ENCODE assay signal across 10 mouse cellular contexts in the genomic region with DNA sequence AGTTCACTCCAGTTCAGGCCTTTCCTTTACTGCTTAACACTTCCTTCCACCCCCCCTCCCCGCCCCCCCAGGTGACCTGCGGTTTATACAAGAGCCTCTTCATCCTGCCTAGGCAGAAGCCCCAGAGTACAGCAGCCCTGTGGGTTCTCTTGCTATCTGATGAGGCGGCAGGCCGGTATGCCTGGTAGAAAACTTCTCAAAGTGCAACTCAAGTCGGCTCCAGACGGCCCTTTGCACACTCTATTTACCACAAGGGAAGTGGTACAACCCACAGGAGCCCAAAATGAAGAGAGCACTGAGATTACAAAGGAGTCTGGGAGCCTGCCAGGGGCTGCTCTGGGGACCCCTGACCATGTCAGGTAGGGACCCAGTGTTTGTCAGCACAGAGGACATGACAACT. TPM values are rescaled to one million over a fixed set of nuclear protein-coding genes. Genes with fewer than 3 reads are reported as not detected.
DNase-seq lines count a peak whose midpoint lies in the region; ATAC-seq and TF ChIP-seq lines count a peak whose summit lies in the region.
"Had no signal": no experiment of that assay in that cellular context is flagged by ENCODE, and none has a peak within 500 bp of the region (broad histone marks: within the 10 kb centered on the region; RNA-seq: fewer than 3 reads in every experiment).

No protein-coding gene starts in this region.

- H3K27ac ChIP-seq in midbrain, embryonic 11.5 days (ENCODE audit: low read depth, low read length): no peak overlapping the region
- no peak overlapping the region; the same call in 1 of the 2 replicates for H3K27ac ChIP-seq in midbrain, embryonic 14.5 days (replicated peaks; ENCODE audit: low read depth, low read length)
- H3K27ac ChIP-seq in kidney, adult 2 months (ENCODE audit: insufficient read depth, low read depth, low read length): no peak overlapping the region

- no peak overlapping the region for H3K4me2 ChIP-seq in midbrain, embryonic 11.5 days
- H3K4me2 ChIP-seq in midbrain, embryonic 14.5 days (ENCODE audit: low read length): no peak overlapping the region
- H3K4me2 ChIP-seq: heart, embryonic 11.5 days; limb, embryonic 15.5 days had no signal

- no peaks in the 10 kb centered on the region for H3K9me3 ChIP-seq in midbrain, embryonic 11.5 days (ENCODE audit: control insufficient read depth, low read length)
- H3K9me3 ChIP-seq in midbrain, embryonic 14.5 days (ENCODE audit: control insufficient read depth, low read length): no peaks in the 10 kb centered on the region
- H3K9me3 ChIP-seq: limb, embryonic 15.5 days had no signal

- no peak for DNase-seq in midbrain, embryonic 11.5 days (ENCODE audit: low spot score, missing footprints)
- no peak for DNase-seq in midbrain, embryonic 14.5 days
- peak; percentile 83 for DNase-seq in thymus, postnatal 14 days
- DNase-seq in urinary bladder, adult 2 months (ENCODE audit: low spot score): no peak
- no peak for DNase-seq in kidney, adult 2 months
- DNase-seq: kidney, postnatal 14 days had no signal

- peak overlapping the region; percentile 12; the same call in 1 of the 2 replicates for H3K9ac ChIP-seq in midbrain, embryonic 11.5 days (ENCODE audit: low read length)
- no peak overlapping the region for H3K9ac ChIP-seq in midbrain, embryonic 14.5 days (replicated peaks; ENCODE audit: low read length)
- H3K9ac ChIP-seq: limb, embryonic 15.5 days had no signal

- WGBS in midbrain, embryonic 11.5 days: 75% methylated on average over 6 of the region's 6 CpGs
- WGBS in midbrain, embryonic 14.5 days: 74% methylated on average over 6 of the region's 6 CpGs
- 70% methylated on average over 6 of the region's 6 CpGs for WGBS in kidney, adult 2 months

- TF ChIP-seq CTCF in kidney, adult 2 months (conservative IDR thresholded peaks at IDR 0.05; ENCODE audit: insufficient read depth, insufficient read length, low read depth, low read length): no peak

- H3K4me1 ChIP-seq in midbrain, embryonic 11.5 days (ENCODE audit: control insufficient read depth, insufficient read depth, low read length): peaks cover 40% of the 10 kb centered on the region
- H3K4me1 ChIP-seq in midbrain, embryonic 14.5 days (ENCODE audit: control insufficient read depth, insufficient read depth, low read length): peaks cover 59% of the 10 kb centered on the region
- no peaks in the 10 kb centered on the region for H3K4me1 ChIP-seq in kidney, adult 2 months (ENCODE audit: control insufficient read depth, insufficient read depth, low read length)

- TF ChIP-seq POLR2A in kidney, adult 2 months (IDR thresholded peaks at IDR 0.05; ENCODE audit: low read depth, low read length): no peak

- 0 out of 2 replicates have a peak, but pooled peaks cover 2% of the 10 kb centered on the region for H3K36me3 ChIP-seq in midbrain, embryonic 11.5 days (ENCODE audit: control insufficient read depth, insufficient read depth, low read length)
- peaks cover 5% of the 10 kb centered on the region for H3K36me3 ChIP-seq in midbrain, embryonic 14.5 days (ENCODE audit: control insufficient read depth, insufficient read depth, low read length)
- 0 out of 2 replicates have a peak, but pooled peaks cover 2% of the 10 kb centered on the region for H3K36me3 ChIP-seq in kidney, adult 2 months (ENCODE audit: control insufficient read depth, insufficient read depth, low read length)

- H3K27me3 ChIP-seq in midbrain, embryonic 11.5 days (ENCODE audit: control insufficient read depth, insufficient read depth, low read length): no peaks in the 10 kb centered on the region
- H3K27me3 ChIP-seq in midbrain, embryonic 14.5 days (ENCODE audit: control insufficient read depth, insufficient read depth, low read length): no peaks in the 10 kb centered on the region
- no peaks in the 10 kb centered on the region for H3K27me3 ChIP-seq in kidney, adult 2 months (replicated peaks; ENCODE audit: control insufficient read depth, insufficient read depth, low read length)
- H3K27me3 ChIP-seq: limb, embryonic 15.5 days had no signal

- H3K4me3 ChIP-seq in midbrain, embryonic 11.5 days (ENCODE audit: low read depth, low read length): no peak overlapping the region
- H3K4me3 ChIP-seq in midbrain, embryonic 14.5 days (replicated peaks; ENCODE audit: low read depth, low read length): no peak overlapping the region
- H3K4me3 ChIP-seq in kidney, adult 2 months (ENCODE audit: insufficient read depth, low read depth, low read length): no peak overlapping the region
- H3K4me3 ChIP-seq: limb, embryonic 15.5 days had no signal

- ATAC-seq in midbrain, embryonic 11.5 days (ENCODE audit: low FRiP score): no peak
- ATAC-seq in midbrain, embryonic 14.5 days (ENCODE audit: low FRiP score, low TSS enrichment): no peak
- ATAC-seq in common myeloid progenitor, adult 5-6 weeks (replicated peaks; ENCODE audit: low read depth, poor library complexity, severe bottlenecking): peak; percentile 84
- peak; percentile 94 for ATAC-seq in inflammation-experienced regulatory T-cells, adult 6 months

RNA-seq across cellular contexts. Expression of gene Tesc, which starts 54.5 kb away (rescaled TPM):
- 0.69 and 1.2 TPM in 2 replicates for polyA plus RNA-seq in midbrain, embryonic 11.5 days (2014; fragmentation: Nextera tagmentation; extraction: Ambion mirVana)
- polyA plus RNA-seq in midbrain, embryonic 14.5 days (2014; fragmentation: Nextera tagmentation; extraction: Ambion mirVana): 4.4 and 4.9 TPM in 2 replicates
- total RNA-seq in common myeloid progenitor, adult 5-6 weeks (2017): not detected in 2 replicates
- 1 to 10 TPM; 3.2 to 6.1 (median 5.5) TPM for polyA plus RNA-seq in inflammation-experienced regulatory T-cells, adult 6 months (2017; shearing (Covaris generic))
- 1.5 and 2.0 TPM in 2 replicates for polyA plus RNA-seq in urinary bladder, adult 2 months (2012; rRNA removed)
- polyA plus RNA-seq in kidney, adult 2 months (2012; rRNA removed): 33.3 and 38.1 TPM in 2 replicates

Comparison
In these comparisons a context has a peak if more than half of its experiments do, and no peak if none do; other contexts are left out.
1. ATAC-seq: peak in common myeloid progenitor, adult 5-6 weeks (single experiment) and inflammation-experienced regulatory T-cells, adult 6 months (single experiment); none in midbrain, embryonic 11.5 days (single experiment) and midbrain, embryonic 14.5 days (single experiment).